27 mouse cellular contexts compared by ENCODE assay signal in genomic region chr11:5515196-5515595, GRCm38 (mm10). TPM values are rescaled to one million over a fixed set of nuclear protein-coding genes. Genes with fewer than 3 reads are reported as not detected.
DNase-seq lines count a peak whose midpoint lies in the region; ATAC-seq and TF ChIP-seq lines count a peak whose summit lies in the region.
"Had no signal": no experiment of that assay in that cellular context is flagged by ENCODE, and none has a peak within 500 bp of the region (broad histone marks: within the 10 kb centered on the region; RNA-seq: fewer than 3 reads in every experiment).

No protein-coding gene starts in this region.

- DNase-seq in heart, adult 11 months = peak; percentile 75
- DNase-seq in ES-E14 (ENCODE audit: low read depth, low spot score) = no peak
- DNase-seq in kidney, postnatal 14 days = no peak
- DNase-seq: adrenal gland, adult 2 months; adrenal gland, postnatal 10 days; adrenal gland, postnatal 25 days; B cell, adult 2 months; cerebellum, adult 11 months; cerebellum, adult 18-20 months; cerebellum, adult 8-10 months; cerebellum, adult 9-11 months; cerebellum, postnatal 14 days; cerebellum, postnatal 36 days; forebrain, postnatal 0 days had no signal

- TF ChIP-seq CTCF in E14TG2a.4 (conservative IDR thresholded peaks at IDR 0.05; ENCODE audit: low read length) = no peak

- no peak overlapping the region for H3K4me3 ChIP-seq in heart, embryonic 12.5 days
- H3K4me3 ChIP-seq in E14TG2a.4 (replicated peaks; ENCODE audit: low read length) (peak overlapping the region; percentile 75), ES-E14 (ENCODE audit: insufficient read depth in 1 of 2, low read depth in 1 of 2, low read length in 2 of 2, poor library complexity in 1 of 2, severe bottlenecking in 1 of 2) (peak overlapping the region in 1 of 2 experiments; percentile 55; a peak in 1 of 4 replicates)
- H3K4me3 ChIP-seq: embryonic facial prominence, embryonic 10.5 days; embryonic facial prominence, embryonic 12.5 days; forebrain, embryonic 13.5 days; forebrain, embryonic 15.5 days had no signal

- H3K27me3 ChIP-seq in heart, embryonic 12.5 days (replicated peaks) = no peaks in the 10 kb centered on the region
- H3K27me3 ChIP-seq in E14TG2a.4 (ENCODE audit: insufficient read depth, low read length) = no peaks in the 10 kb centered on the region
- H3K27me3 ChIP-seq: CH12.LX; embryonic facial prominence, embryonic 12.5 days; forebrain, embryonic 13.5 days; forebrain, embryonic 15.5 days had no signal

- H3K4me2 ChIP-seq in heart, embryonic 12.5 days = no peak overlapping the region
- H3K4me2 ChIP-seq: embryonic facial prominence, embryonic 12.5 days; forebrain, embryonic 13.5 days; forebrain, embryonic 15.5 days had no signal

- H3K4me1 ChIP-seq in heart, embryonic 12.5 days (replicated peaks) = peaks cover 9% of the 10 kb centered on the region
- H3K4me1 ChIP-seq in E14TG2a.4 (replicated peaks; ENCODE audit: low read depth, low read length) (peaks cover 94% of the 10 kb centered on the region), ES-E14 (ENCODE audit: control insufficient read depth in 2 of 2, insufficient read depth in 2 of 2, low read length in 2 of 2, poor library complexity in 1 of 2) (peaks cover 20 to 30% of the 10 kb centered on the region in 2 experiments)
- H3K4me1 ChIP-seq: embryonic facial prominence, embryonic 12.5 days had no signal

- no peak overlapping the region for H3K9ac ChIP-seq in heart, embryonic 12.5 days
- H3K9ac ChIP-seq in ES-E14 (ENCODE audit: insufficient read depth, low read depth, low read length, poor library complexity, severe bottlenecking) = peak overlapping the region; percentile 34; the same call in 1 of the 2 replicates
- H3K9ac ChIP-seq: embryonic facial prominence, embryonic 12.5 days; forebrain, embryonic 13.5 days; forebrain, embryonic 15.5 days; forebrain, postnatal 0 days had no signal

- 66% methylated on average over 6 of the region's 6 CpGs for WGBS in heart, embryonic 12.5 days

- no peaks in the 10 kb centered on the region for H3K9me3 ChIP-seq in heart, embryonic 12.5 days (replicated peaks)
- H3K9me3 ChIP-seq in E14TG2a.4 (ENCODE audit: low read length) (no peaks in the 10 kb centered on the region), ES-E14 (ENCODE audit: control insufficient read depth, insufficient read depth, low read depth, low read length) (no peaks in the 10 kb centered on the region)
- H3K9me3 ChIP-seq: embryonic facial prominence, embryonic 10.5 days; embryonic facial prominence, embryonic 12.5 days; forebrain, embryonic 13.5 days; forebrain, embryonic 15.5 days had no signal

- no peak for ATAC-seq in heart, embryonic 12.5 days (ENCODE audit: insufficient number of reproducible peaks, low FRiP score)
- ATAC-seq: CD4-positive, CD25-positive, alpha-beta regulatory T cell, adult 4 months; forebrain, embryonic 13.5 days; forebrain, embryonic 15.5 days; forebrain, postnatal 0 days had no signal

- H3K27ac ChIP-seq in heart, embryonic 12.5 days (ENCODE audit: poor library complexity, severe bottlenecking) = no peak overlapping the region
- H3K27ac ChIP-seq in ES-E14 (ENCODE audit: insufficient read depth, low read depth, low read length, poor library complexity, severe bottlenecking) = peak overlapping the region; percentile 38; the same call in 1 of the 2 replicates
- H3K27ac ChIP-seq: embryonic facial prominence, embryonic 10.5 days; embryonic facial prominence, embryonic 12.5 days; forebrain, embryonic 13.5 days; forebrain, embryonic 15.5 days had no signal

- in situ Hi-C loops in ES-E14 (cut with MboI; ENCODE audit: low sequenced_read_pairs in 2 of 2, unreplicated experiment in 2 of 2) = no loop called here

- H3K36me3 ChIP-seq in heart, embryonic 12.5 days = no peaks in the 10 kb centered on the region
- no peaks in the 10 kb centered on the region for H3K36me3 ChIP-seq in E14TG2a.4 (ENCODE audit: insufficient read depth, low read length)
- no peaks in the 10 kb centered on the region for H3K36me3 ChIP-seq in ES-E14 (ENCODE audit: control insufficient read depth, insufficient read depth, low read length, poor library complexity, severe bottlenecking)
- H3K36me3 ChIP-seq: embryonic facial prominence, embryonic 10.5 days; embryonic facial prominence, embryonic 12.5 days; forebrain, embryonic 15.5 days had no signal

TF ChIP-seq in ES-E14, 5 proteins besides CTCF, POLR2A, EP300 and RAD21:
- TF ChIP-seq CHD2 (IDR thresholded peaks at IDR 0.05; ENCODE audit: low read depth, low read length) (no peak), ZC3H11A (IDR thresholded peaks at IDR 0.05; ENCODE audit: borderline replicate concordance, low read depth, low read length) (no peak), HCFC1 (IDR thresholded peaks at IDR 0.05; ENCODE audit: borderline replicate concordance, insufficient read depth, low read length) (no peak), ZNF384 (IDR thresholded peaks at IDR 0.05; ENCODE audit: low read depth, low read length) (no peak), MAFK (IDR thresholded peaks at IDR 0.05; ENCODE audit: insufficient read depth, low read depth, low read length) (no peak)

RNA-seq across cellular contexts. Expression of gene Xbp1, which starts 5.3 kb away (rescaled TPM):
- 125 and 127 TPM in 2 replicates for polyA plus RNA-seq in heart, embryonic 12.5 days (2016; fragmentation: Nextera tagmentation; extraction: Ambion mirVana)
- total RNA-seq in ES-E14 (2012; rRNA removed) = 143 and 195 TPM in 2 replicates

RNA-seq across cellular contexts. Expression of gene Ccdc117, which starts 26.8 kb away (rescaled TPM):
- 16.4 and 17.9 TPM in 2 replicates for polyA plus RNA-seq in heart, embryonic 12.5 days (2016; fragmentation: Nextera tagmentation; extraction: Ambion mirVana)
- total RNA-seq in ES-E14 (2012; rRNA removed) = 24.2 and 27.4 TPM in 2 replicates

RNA-seq across cellular contexts. Expression of gene Ankrd36, which starts 54.3 kb away (rescaled TPM):
- polyA plus RNA-seq in heart, embryonic 12.5 days (2016; fragmentation: Nextera tagmentation; extraction: Ambion mirVana) = 0.18 TPM in 1 of 2 replicates, not detected in the other
- 0.26 and 0.45 TPM in 2 replicates for total RNA-seq in ES-E14 (2012; rRNA removed)
- total RNA-seq: adrenal gland, adult 2 months; adrenal gland, postnatal 10 days; adrenal gland, postnatal 25 days; adrenal gland, postnatal 4 days; CH12.LX had no signal
- polyA plus RNA-seq: adrenal gland, adult 2 months; brain, embryonic 14.5 days; CD4-positive, CD25-positive, alpha-beta regulatory T cell, adult 4 months; cortical plate, adult 2 months; embryonic facial prominence, embryonic 10.5 days; embryonic facial prominence, embryonic 14.5 days; forebrain, embryonic 11.5 days; forebrain, embryonic 13.5 days; forebrain, embryonic 15.5 days; forebrain, postnatal 0 days had no signal
